Mouse (Mus musculus): ENCODE data around the gene Lingo1.

DNA sequence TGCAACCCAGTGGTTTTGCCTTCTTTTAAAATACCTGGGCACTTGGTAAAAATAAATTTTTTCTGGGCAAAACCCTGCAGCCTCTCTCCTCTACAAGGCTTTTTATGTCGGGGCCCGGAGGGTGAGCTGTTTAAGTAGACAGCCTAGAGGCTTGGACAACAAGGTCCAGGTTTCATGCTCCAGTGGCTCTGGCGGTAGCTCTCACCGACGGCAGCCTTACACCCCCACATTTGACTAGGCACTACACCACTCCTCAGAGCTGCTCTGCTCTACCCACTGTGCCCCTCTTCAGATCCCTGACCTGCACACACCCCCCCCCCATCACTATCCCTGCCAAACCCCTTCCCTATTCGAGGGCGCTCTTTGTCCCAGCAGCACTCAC is 212.2 kb downstream of the Lingo1 start:
- TF ChIP-seq CTCF (IDR thresholded peaks at IDR 0.05; ENCODE audit: low read depth, low read length) (no peak), TAL1 (conservative IDR thresholded peaks at IDR 0.05; ENCODE audit: low read depth, low read length) (no peak), GATA1 (IDR thresholded peaks at IDR 0.05; ENCODE audit: borderline replicate concordance, low read length) (no peak), POLR2AphosphoS5 (IDR thresholded peaks at IDR 0.05; ENCODE audit: insufficient replicate concordance, low read depth, low read length) (no peak), GATA2 (IDR thresholded peaks at IDR 0.05; ENCODE audit: borderline replicate concordance, low read depth, low read length) (no peak)

Data from G1E (cell line).